Mouse (Mus musculus) WW6 (cell line): ENCODE results near the gene Dync2li1.
A peak's percentile ranks its signal among the peaks of the same experiment; 100 is the strongest.

Source experiments
- DNase-seq: peaks from one replicate; pipeline ENCODE4 v3.0.0-alpha.2; 2013; ENCODE audit warnings: low read depth, low spot score

Dync2li1 gene

GRCm38 (mm10) chr17:84626276-84626856, at the start of gene Dync2li1:
Gene Dync2li1 (plus strand): TSS chr17:84626496.
- peak; percentile 91 for DNase-seq

- DNase-seq, result no peak
Observed at GRCm38 (mm10) chr17:84576621-84577293, 49.5 kb upstream of the Dync2li1 start.

- DNase-seq, result no peak
Observed at GRCm38 (mm10) chr17:84579249-84579648, 47.0 kb upstream of the Dync2li1 start.

DNA sequence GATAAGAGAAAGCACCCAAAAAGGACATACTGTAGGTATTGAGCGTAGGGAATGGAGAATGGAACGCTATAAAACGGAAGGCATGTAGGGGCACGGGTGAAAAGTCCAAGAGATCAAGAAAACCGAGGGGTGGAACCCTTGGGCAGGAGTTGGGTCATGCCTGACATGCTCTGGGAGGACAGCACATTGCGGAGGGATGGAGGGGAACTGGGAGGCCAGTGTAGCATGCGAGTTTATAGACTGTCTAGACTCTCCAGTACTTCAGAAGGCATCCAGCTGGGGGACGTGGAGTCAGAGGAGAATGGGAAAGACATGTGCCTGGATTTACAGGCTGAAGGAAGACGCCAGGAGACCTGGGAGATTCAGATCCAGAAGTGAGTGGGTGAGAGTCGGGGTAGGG, 46.5 kb upstream of the Dync2li1 start:
- DNase-seq, result no peak

GRCm38 (mm10) chr17:84580821-84581220, 45.5 kb upstream of the Dync2li1 start:
- DNase-seq, result no peak

GRCm38 (mm10) chr17:84581740-84582414, 44.4 kb upstream of the Dync2li1 start:
- no peak for DNase-seq

- DNase-seq, result no peak
Observed at GRCm38 (mm10) chr17:84584107-84584506, 42.2 kb upstream of the Dync2li1 start.

- no peak for DNase-seq
Observed at GRCm38 (mm10) chr17:84585104-84585503, 41.2 kb upstream of the Dync2li1 start.

DNA sequence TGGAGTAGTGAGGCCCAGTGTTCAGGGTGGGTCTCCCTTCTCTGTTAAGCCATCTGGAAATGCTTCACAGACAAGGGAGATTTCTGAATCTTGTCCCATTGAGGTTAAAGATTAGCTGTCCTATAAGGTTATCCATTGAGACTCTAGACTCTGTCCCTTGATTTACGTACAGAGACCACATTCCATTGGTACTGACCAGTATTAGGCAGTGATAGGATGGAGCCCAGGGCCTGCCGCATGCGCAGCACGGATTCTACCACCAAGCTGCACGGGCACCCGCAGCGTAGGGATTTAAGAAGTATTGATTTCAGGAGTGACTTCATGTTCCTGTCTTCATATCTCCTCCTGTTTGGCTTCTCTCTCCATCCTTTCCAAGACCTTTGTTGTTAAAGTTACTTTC, 36.2 kb upstream of the Dync2li1 start:
- DNase-seq, result no peak

GRCm38 (mm10) chr17:84591431-84592150, 34.7 kb upstream of the Dync2li1 start:
- no peak for DNase-seq

- no peak for DNase-seq
Observed at GRCm38 (mm10) chr17:84596015-84596441, 30.3 kb upstream of the Dync2li1 start.

- no peak for DNase-seq
Observed at GRCm38 (mm10) chr17:84596501-84596900, 29.8 kb upstream of the Dync2li1 start.

GRCm38 (mm10) chr17:84597859-84598258, 28.4 kb upstream of the Dync2li1 start:
- DNase-seq, result no peak

DNA sequence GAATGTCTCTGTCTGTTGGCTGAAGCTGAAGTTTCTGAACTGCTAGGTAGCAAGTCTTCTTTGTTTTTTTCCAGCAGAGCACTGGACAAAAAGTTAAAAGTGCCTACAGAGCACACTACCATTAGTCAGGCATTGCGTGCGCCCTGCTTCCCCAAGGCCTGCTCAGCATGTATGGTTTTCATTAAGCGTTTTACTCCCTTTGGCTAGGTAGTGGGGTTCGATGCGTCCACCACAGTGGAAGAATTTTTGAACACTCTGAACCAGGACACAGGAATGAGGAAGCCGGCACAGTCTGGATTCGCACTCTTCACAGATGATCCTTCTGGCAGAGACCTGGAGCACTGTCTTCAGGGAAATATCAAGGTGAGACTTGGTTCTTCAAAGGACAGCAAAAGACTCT, 27.4 kb upstream of the Dync2li1 start:
- no peak for DNase-seq

DNA sequence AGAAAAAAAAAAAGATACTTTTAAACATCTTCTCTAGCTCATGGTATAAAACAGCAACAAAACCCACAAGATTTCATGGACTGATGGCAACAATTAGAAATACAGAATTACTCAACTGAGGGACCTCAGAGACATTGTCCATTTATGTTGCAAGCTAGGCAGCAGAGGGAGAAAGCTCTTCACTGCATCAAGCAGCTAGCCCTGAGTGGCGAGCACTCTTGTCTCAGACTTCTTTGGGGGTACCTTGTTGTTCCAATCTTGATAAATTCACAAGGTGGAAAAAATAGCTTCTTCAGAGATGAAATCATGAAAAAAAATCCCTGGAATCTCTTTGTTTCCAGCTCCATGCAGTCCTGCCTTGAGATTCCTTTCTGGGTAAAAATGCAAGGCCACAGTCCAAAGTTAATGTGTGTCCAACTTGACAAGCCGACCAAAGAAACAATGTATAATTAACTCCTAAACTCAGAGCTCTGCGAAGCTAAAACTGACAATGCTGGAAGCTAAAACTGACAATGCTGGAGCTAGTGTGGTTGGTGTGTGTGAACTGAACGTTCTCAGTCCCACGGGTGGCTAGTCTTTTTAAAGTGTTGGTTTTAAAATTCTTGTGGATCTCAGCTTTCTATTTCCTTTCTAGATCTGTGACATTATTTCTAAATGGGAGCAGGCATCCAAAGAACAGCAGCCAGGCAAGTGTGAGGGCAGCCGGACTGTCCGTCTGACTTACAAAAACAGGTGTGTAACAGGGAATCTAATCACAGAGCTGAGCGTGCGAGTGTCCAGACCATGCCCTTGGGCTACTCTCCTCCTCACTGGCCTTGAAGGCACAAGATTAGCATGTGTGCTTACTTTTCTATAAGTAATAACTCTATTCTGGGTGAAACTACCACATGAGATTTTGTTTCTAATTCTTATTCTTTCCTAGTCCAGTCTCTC, 26.0 kb upstream of the Dync2li1 start:
- no peak for DNase-seq

- no peak for DNase-seq
Observed at GRCm38 (mm10) chr17:84601805-84602204, 24.5 kb upstream of the Dync2li1 start.

DNA sequence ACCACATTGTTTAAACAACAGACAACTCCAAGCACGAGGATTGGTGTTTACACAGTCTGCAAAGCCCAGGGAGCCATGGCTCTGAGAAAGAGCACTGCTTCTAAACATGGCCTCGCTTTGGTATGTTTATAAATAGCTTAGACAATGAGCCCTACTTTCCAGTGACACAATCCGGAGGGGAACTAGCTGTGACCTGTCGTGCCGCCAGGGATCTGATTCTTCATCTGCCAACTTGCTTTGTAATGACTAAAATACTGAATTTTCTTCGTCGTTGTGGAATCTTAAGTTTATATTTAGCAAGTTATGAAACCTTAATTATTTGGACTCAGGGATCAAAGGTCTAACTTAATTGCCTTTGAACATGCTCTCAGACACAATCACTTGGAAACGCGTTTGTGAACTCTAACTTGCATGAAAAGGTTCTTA, 23.1 kb upstream of the Dync2li1 start:
- DNase-seq, result no peak

- no peak for DNase-seq
Observed at GRCm38 (mm10) chr17:84603709-84604420, 22.4 kb upstream of the Dync2li1 start.

- DNase-seq, result no peak
Observed at GRCm38 (mm10) chr17:84606976-84607375, 19.3 kb upstream of the Dync2li1 start.

DNA sequence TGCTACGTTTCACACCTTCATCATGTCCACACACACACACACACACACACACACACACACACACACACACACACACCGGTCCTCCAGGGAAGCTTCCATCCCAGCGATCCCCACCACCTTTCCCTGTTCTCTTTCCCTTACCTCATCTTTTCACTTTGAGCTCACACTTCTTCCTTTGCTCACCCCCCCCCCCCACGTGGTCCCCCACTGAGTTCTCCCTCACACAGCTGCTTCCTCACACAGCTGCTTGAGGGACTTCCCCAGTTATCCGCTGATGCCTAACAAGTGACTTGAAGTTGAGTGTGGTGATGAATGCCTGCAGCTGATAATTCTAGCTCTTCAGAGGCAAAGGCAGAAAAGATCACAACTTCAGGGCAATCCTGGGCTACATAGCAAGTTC, 18.7 kb upstream of the Dync2li1 start:
- no peak for DNase-seq
